Mouse (Mus musculus) forebrain, postnatal 0 days (tissue): ENCODE measurements around the gene Slc19a2. TPM values are rescaled to one million over a fixed set of nuclear protein-coding genes. Genes with fewer than 3 reads are reported as not detected.

Experiments used
- ATAC-seq: fragments of 200-750 bp; cut with Nextera tagmentation; 2 replicates; pipeline ENCODE4 v1.8.0; 2017; ENCODE audit warnings: mild to moderate bottlenecking, moderate library complexity
- DNase-seq: peaks from one replicate; pipeline ENCODE4 v3.0.0-alpha.2; 2015
- H3K27ac ChIP-seq: fragments of 300-500 bp; sonication (generic); 2 replicates; pipeline ENCODE4 v1.5.1; 2014; ENCODE audit warnings: low read depth, mild to moderate bottlenecking, antibody characterized with exemption, low read length, moderate library complexity, mixed read lengths
- H3K27me3 ChIP-seq: fragments of 300-500 bp; sonication (generic); 2 replicates; pipeline ENCODE4 v1.6.1; 2014; ENCODE audit warnings: mild to moderate bottlenecking, low read length, mixed read lengths; ENCODE audit not compliant: insufficient read depth
- H3K36me3 ChIP-seq: fragments of 300-500 bp; sonication (generic); 2 replicates; pipeline ENCODE4 v1.6.1; 2014; ENCODE audit warnings: mild to moderate bottlenecking, moderate library complexity; ENCODE audit not compliant: insufficient read depth
- H3K4me1 ChIP-seq: fragments of 300-500 bp; sonication (generic); 2 replicates; pipeline ENCODE4 v1.6.1; 2014; ENCODE audit warnings: antibody characterized with exemption; ENCODE audit not compliant: insufficient read depth
- H3K4me2 ChIP-seq: fragments of 300-500 bp; sonication (generic); 2 replicates; pipeline ENCODE4 v1.6.1; 2014; ENCODE audit warnings: low read depth, mild to moderate bottlenecking, moderate library complexity
- H3K4me3 ChIP-seq: fragments of 300-500 bp; sonication (generic); 2 replicates; pipeline ENCODE4 v1.5.1; 2014; ENCODE audit warnings: low read depth, low read length, mixed read lengths
- H3K9ac ChIP-seq: fragments of 300-500 bp; sonication (generic); 2 replicates; pipeline ENCODE4 v1.6.1; 2014; ENCODE audit warnings: mild to moderate bottlenecking
- H3K9me3 ChIP-seq: fragments of 300-500 bp; sonication (generic); 2 replicates; pipeline ENCODE4 v1.6.1; 2016; ENCODE audit warnings: low read length
- CTCF ChIP-seq: sonication (generic); IDR thresholded peaks from 2 replicates; pipeline ENCODE4 v1.5.1; 2016; ENCODE audit warnings: antibody characterized with exemption, control low read depth, low read depth
- WGBS: fragments of 180-500 bp; shearing (Covaris S2); extraction: QIAGEN DNeasy Blood & Tissue Kit; methylation state at CpG from one replicate; pipeline ENCODE4 v1.1.7; 2014; 5-methylcytosine and 5-hydroxymethylcytosine counted together
- polyA plus RNA-seq: library from polyadenylated mRNA; unstranded; fragments of >200 nt; fragmentation: Nextera tagmentation; extraction: Ambion mirVana; gene quantifications from 2 replicates; pipeline ENCODE4 v1.2.1, GENCODE M21; 2015
- total RNA-seq: library from RNA; depleted of rRNA; stranded (reverse); fragments of >200 nt; gene quantifications from 2 replicates; pipeline ENCODE4 v1.2.3, GENCODE M21; 2014

The Slc19a2 gene
- total and polyA plus RNA-seq, 2 experiments from 2014 or later: 7.5 to 16.6 TPM

- no peak for TF ChIP-seq CTCF
- H3K4me2 ChIP-seq: no peak overlapping the region
- ATAC-seq: no peak
- DNase-seq: no peak
- H3K9ac ChIP-seq: no peak overlapping the region
- H3K27ac ChIP-seq: no peak overlapping the region
- WGBS: 80% methylated on average over 1 of the region's 1 CpGs
- H3K36me3 ChIP-seq: no peaks in the 10 kb centered on the region
- 0 out of 2 replicates have a peak, but pooled peaks cover 9% of the 10 kb centered on the region for H3K4me1 ChIP-seq
- H3K9me3 ChIP-seq: no peaks in the 10 kb centered on the region
- no peaks in the 10 kb centered on the region for H3K27me3 ChIP-seq
- no peak overlapping the region for H3K4me3 ChIP-seq
These were observed 2.6 kb downstream of the Slc19a2 start for GRCm38 (mm10) chr1:164251438-164251837.

GRCm38 (mm10) chr1:164252551-164252950 lies 3.7 kb downstream of the Slc19a2 start:
- H3K4me1 ChIP-seq: 0 out of 2 replicates have a peak, but pooled peaks cover 9% of the 10 kb centered on the region
- H3K36me3 ChIP-seq: no peaks in the 10 kb centered on the region
- H3K9me3 ChIP-seq: no peaks in the 10 kb centered on the region
- H3K27me3 ChIP-seq: no peaks in the 10 kb centered on the region
- no peak for TF ChIP-seq CTCF
- no peak overlapping the region for H3K27ac ChIP-seq
- DNase-seq: no peak
- H3K9ac ChIP-seq: no peak overlapping the region
- WGBS: 72% methylated on average over 5 of the region's 5 CpGs
- no peak for ATAC-seq
- H3K4me2 ChIP-seq: no peak overlapping the region
- no peak overlapping the region for H3K4me3 ChIP-seq

GRCm38 (mm10) chr1:164254836-164255235 lies 6.0 kb downstream of the Slc19a2 start:
- Histone ChIP-seq H3K9me3 (no peaks in the 10 kb centered on the region), H3K27me3 (no peaks in the 10 kb centered on the region), H3K4me2 (no peak overlapping the region), H3K36me3 (no peaks in the 10 kb centered on the region), H3K27ac (no peak overlapping the region), H3K9ac (no peak overlapping the region), H3K4me3 (no peak overlapping the region), H3K4me1 (0 out of 2 replicates have a peak, but pooled peaks cover 4% of the 10 kb centered on the region)
- no peak for TF ChIP-seq CTCF
- ATAC-seq: no peak
- 82% methylated on average over 3 of the region's 3 CpGs for WGBS
- no peak for DNase-seq

GRCm38 (mm10) chr1:164260171-164261028 lies 11.6 kb downstream of the Slc19a2 start:
- 92% methylated on average over 16 of the region's 16 CpGs for WGBS
- H3K27me3 ChIP-seq: no peaks in the 10 kb centered on the region
- TF ChIP-seq CTCF: no peak
- no peak overlapping the region for H3K27ac ChIP-seq
- H3K4me3 ChIP-seq: no peak overlapping the region
- H3K36me3 ChIP-seq: peaks cover 14% of the 10 kb centered on the region; the same call in 1 of the 2 replicates
- ATAC-seq (no peak), DNase-seq (no peak)
- no peak overlapping the region for H3K9ac ChIP-seq
- H3K9me3 ChIP-seq: no peaks in the 10 kb centered on the region
- no peaks in the 10 kb centered on the region for H3K4me1 ChIP-seq
- no peak overlapping the region for H3K4me2 ChIP-seq

- peaks cover 14% of the 10 kb centered on the region; the same call in 1 of the 2 replicates for H3K36me3 ChIP-seq
- no peak overlapping the region for H3K4me2 ChIP-seq
- H3K27ac ChIP-seq: no peak overlapping the region
- 66% methylated on average over 7 of the region's 7 CpGs for WGBS
- H3K9ac ChIP-seq: no peak overlapping the region
- no peaks in the 10 kb centered on the region for H3K27me3 ChIP-seq
- H3K4me3 ChIP-seq: no peak overlapping the region
- H3K9me3 ChIP-seq: no peaks in the 10 kb centered on the region
- DNase-seq (peak; percentile 44), ATAC-seq (peak; percentile 84)
- no peak for TF ChIP-seq CTCF
- H3K4me1 ChIP-seq: no peaks in the 10 kb centered on the region
These were observed 12.7 kb downstream of the Slc19a2 start for GRCm38 (mm10) chr1:164261553-164261952.

DNA sequence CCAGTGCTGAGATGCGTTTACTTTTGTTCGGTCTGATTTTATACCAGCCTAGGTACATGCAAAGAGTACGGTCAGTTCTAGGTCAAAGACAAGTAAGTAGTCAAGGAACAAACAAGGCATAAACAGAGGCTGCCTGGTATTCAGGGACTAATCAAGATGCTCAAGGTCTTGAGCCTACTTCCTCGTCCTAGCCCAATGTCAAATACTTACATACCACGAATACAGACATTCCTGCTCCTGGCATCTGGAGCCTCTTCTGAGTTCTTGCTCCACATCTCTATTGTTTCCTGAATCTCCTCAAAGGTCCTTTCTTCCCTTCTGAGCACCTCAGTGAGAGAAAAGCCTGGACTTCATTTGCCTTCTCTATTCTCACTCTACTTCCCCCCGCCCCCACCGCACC lies 22.1 kb downstream of the Slc19a2 start:
- 84% methylated on average over 7 of the region's 7 CpGs for WGBS
- ATAC-seq: no peak
- Histone ChIP-seq H3K27me3 (no peaks in the 10 kb centered on the region), H3K36me3 (no peaks in the 10 kb centered on the region), H3K4me2 (no peak overlapping the region), H3K4me1 (no peaks in the 10 kb centered on the region), H3K4me3 (no peak overlapping the region), H3K9me3 (no peaks in the 10 kb centered on the region), H3K9ac (no peak overlapping the region), H3K27ac (no peak overlapping the region)
- TF ChIP-seq CTCF: no peak
- no peak for DNase-seq

DNA sequence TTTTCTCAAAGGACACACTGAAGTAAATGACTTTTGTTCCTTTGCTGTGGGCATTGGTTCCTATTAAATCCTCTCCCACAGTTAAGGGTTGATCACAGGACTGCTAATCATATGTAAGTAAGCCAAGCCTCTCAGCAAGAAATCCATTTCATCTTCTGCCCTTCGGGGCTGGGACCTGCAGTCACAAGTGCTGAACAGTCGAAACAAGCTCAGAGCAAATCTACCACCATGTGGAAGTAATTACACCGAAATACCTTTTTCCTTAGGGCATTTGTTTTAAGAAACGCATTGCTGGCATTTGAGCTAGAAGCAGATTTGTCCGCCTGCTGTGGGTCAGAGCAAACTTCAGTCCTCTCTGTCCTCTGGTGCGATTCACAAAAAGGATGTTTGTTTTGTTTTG lies 24.8 kb downstream of the Slc19a2 start:
- WGBS: 82% methylated on average over 6 of the region's 6 CpGs
- Histone ChIP-seq H3K9me3 (no peaks in the 10 kb centered on the region), H3K36me3 (no peaks in the 10 kb centered on the region), H3K9ac (no peak overlapping the region), H3K4me3 (no peak overlapping the region), H3K27ac (no peak overlapping the region), H3K4me1 (no peaks in the 10 kb centered on the region), H3K4me2 (no peak overlapping the region), H3K27me3 (no peaks in the 10 kb centered on the region)
- ATAC-seq (no peak), DNase-seq (no peak)
- TF ChIP-seq CTCF: no peak
